Mouse (Mus musculus) cerebellum, postnatal 10 days (tissue): Measurements from ENCODE around the gene Mrpl20.

Source experiments
- DNase-seq, 2 experiments: peaks; one replicate each; pipeline ENCODE4 v3.0.0; 2021; ENCODE audit warnings: mixed read lengths in 2 of 2

The Mrpl20 gene

GRCm38 (mm10) chr4:155856881-155857280 is 54.2 kb downstream of the Mrpl20 start:
- no peak for DNase-seq

GRCm38 (mm10) chr4:155859318-155859717 is 56.6 kb downstream of the Mrpl20 start:
- no peak for DNase-seq
